Mouse (Mus musculus): ENCODE results near the gene Ptges3l.

- no peak for TF ChIP-seq CTCF (IDR thresholded peaks at IDR 0.05; ENCODE audit: borderline replicate concordance, extremely low read depth, insufficient read depth, insufficient read length)
- no peak for TF ChIP-seq POLR2A (IDR thresholded peaks at IDR 0.05; ENCODE audit: borderline replicate concordance, extremely low read depth, insufficient read depth, insufficient read length, poor library complexity, severe bottlenecking)
Measured at GRCm38 (mm10) chr11:101471926-101472325, 46.8 kb upstream of the Ptges3l start.
